Mouse (Mus musculus): Measurements from ENCODE around the gene 4921536K21Rik. TPM values are rescaled to one million over a fixed set of nuclear protein-coding genes. Genes with fewer than 3 reads are reported as not detected.

The 4921536K21Rik gene
- total and polyA plus RNA-seq, 3 experiments: 0.08 to 0.40 TPM; not detected in 1

DNA sequence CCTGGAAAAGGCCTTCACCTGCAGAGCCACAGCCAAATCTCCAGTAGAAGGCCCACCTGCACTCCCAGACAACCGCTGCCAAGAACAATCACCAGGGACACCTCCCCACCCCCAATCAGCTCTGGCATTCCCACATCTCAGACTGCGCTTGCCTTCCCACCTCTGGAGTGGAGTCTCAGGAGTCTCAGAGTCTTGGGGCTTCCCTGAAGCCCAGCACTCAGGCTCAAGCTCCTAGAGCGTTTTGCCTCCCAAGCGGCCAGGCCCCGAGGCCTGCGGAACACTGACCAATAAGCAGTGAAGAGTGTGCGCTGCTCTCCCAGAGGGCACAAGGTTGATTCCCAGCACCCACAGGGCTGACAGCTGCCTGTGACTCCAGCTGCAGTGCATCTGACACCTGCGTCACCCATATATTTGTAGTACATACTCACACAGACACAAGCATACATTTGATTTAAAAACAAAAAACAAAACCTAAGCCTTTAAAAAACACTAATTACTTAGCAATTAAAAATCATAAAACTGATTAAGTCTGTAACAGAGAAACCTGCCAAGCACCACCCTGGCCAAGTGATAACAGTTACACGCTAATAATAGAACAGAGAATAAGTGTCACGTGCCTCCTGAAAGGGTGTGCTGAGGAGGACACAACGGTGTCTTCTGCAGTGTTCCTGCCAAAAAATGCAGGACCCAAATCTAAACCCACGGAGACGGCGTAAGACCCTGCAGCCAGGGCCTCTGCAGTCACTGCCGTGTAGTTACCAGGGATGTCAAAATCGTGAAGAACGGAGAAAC, 50.8 kb downstream of the 4921536K21Rik start (continued):
- TF ChIP-seq TAL1 (IDR thresholded peaks at IDR 0.05; ENCODE audit: low read length) (no peak), POLR2AphosphoS2 (IDR thresholded peaks at IDR 0.05; ENCODE audit: low read length) (no peak), ELF1 (IDR thresholded peaks at IDR 0.05; ENCODE audit: low read depth, low read length) (no peak), CTCF (IDR thresholded peaks at IDR 0.05 in 2 of 3, conservative IDR thresholded peaks at IDR 0.05 in 1 of 3; ENCODE audit: control insufficient read depth in 1 of 3, insufficient read depth in 1 of 3, low read depth in 2 of 3, low read length in 3 of 3, poor library complexity in 1 of 3, severe bottlenecking in 1 of 3) (no peak), MAFK (IDR thresholded peaks at IDR 0.05; ENCODE audit: borderline replicate concordance, low read depth, low read length) (no peak), MXI1 (IDR thresholded peaks at IDR 0.05; ENCODE audit: low read depth, low read length) (no peak)

Other genes with a start within 250 kb of the 4921536K21Rik start
- gene Morc2a, start 245.9 kb downstream of the 4921536K21Rik start, total RNA-seq (2012; rRNA removed): 12.8 and 14.7 TPM in 2 replicates
- 10 to 100 TPM; 23.4 to 25.6 TPM for gene Morc2a, start 245.9 kb downstream of the 4921536K21Rik start, polyA plus RNA-seq (2012; ENCODE audit: insufficient read depth in 1 of 2, insufficient read length in 2 of 2, low read depth in 1 of 2, low replicate concordance in 2 of 2, missing spikeins in 1 of 2)
- not detected in 2 replicates for gene Osbp2, start 31.2 kb downstream of the 4921536K21Rik start, total RNA-seq (2012; rRNA removed)
- gene Osbp2, start 31.2 kb downstream of the 4921536K21Rik start, polyA plus RNA-seq (2012; ENCODE audit: insufficient read depth in 1 of 2, insufficient read length in 2 of 2, low read depth in 1 of 2, low replicate concordance in 2 of 2, missing spikeins in 1 of 2): under 1 TPM in 1 of 2 experiments, not detected in 1; 0.04 TPM
- gene Dusp18, start 142 bp upstream of the 4921536K21Rik start, total RNA-seq (2012; rRNA removed): 0.81 and 0.92 TPM in 2 replicates
- 1 to 10 TPM in 1 of 2 experiments, not detected in 1; 2.2 TPM for gene Dusp18, start 142 bp upstream of the 4921536K21Rik start, polyA plus RNA-seq (2012; ENCODE audit: insufficient read depth in 1 of 2, insufficient read length in 2 of 2, low read depth in 1 of 2, low replicate concordance in 2 of 2, missing spikeins in 1 of 2)
- 12.1 and 13.4 TPM in 2 replicates for gene Slc35e4, start 19.6 kb upstream of the 4921536K21Rik start, total RNA-seq (2012; rRNA removed)
- gene Slc35e4, start 19.6 kb upstream of the 4921536K21Rik start, polyA plus RNA-seq (2012; ENCODE audit: insufficient read depth in 1 of 2, insufficient read length in 2 of 2, low read depth in 1 of 2, low replicate concordance in 2 of 2, missing spikeins in 1 of 2): 10 to 100 TPM in 1 of 2 experiments, not detected in 1; 14.0 TPM
- 11.4 and 14.1 TPM in 2 replicates for gene Tcn2, start 37.1 kb upstream of the 4921536K21Rik start, total RNA-seq (2012; rRNA removed)
- 10 to 100 TPM in 1 of 2 experiments, not detected in 1; 16.0 TPM for gene Tcn2, start 37.1 kb upstream of the 4921536K21Rik start, polyA plus RNA-seq (2012; ENCODE audit: insufficient read depth in 1 of 2, insufficient read length in 2 of 2, low read depth in 1 of 2, low replicate concordance in 2 of 2, missing spikeins in 1 of 2)
- 224 and 240 TPM in 2 replicates for gene Pes1, start 68.9 kb upstream of the 4921536K21Rik start, total RNA-seq (2012; rRNA removed)
- 100 to 1,000 TPM; 301 to 498 TPM for gene Pes1, start 68.9 kb upstream of the 4921536K21Rik start, polyA plus RNA-seq (2012; ENCODE audit: insufficient read depth in 1 of 2, insufficient read length in 2 of 2, low read depth in 1 of 2, low replicate concordance in 2 of 2, missing spikeins in 1 of 2)
- gene 4930556J24Rik, start 81.7 kb upstream of the 4921536K21Rik start, total RNA-seq (2012; rRNA removed): 0.31 and 0.39 TPM in 2 replicates
- gene 4930556J24Rik, start 81.7 kb upstream of the 4921536K21Rik start, polyA plus RNA-seq (2012; ENCODE audit: insufficient read depth in 1 of 2, insufficient read length in 2 of 2, low read depth in 1 of 2, low replicate concordance in 2 of 2, missing spikeins in 1 of 2): under 1 TPM in 1 of 2 experiments, not detected in 1; 0.47 TPM
- gene Gal3st1, start 88.5 kb upstream of the 4921536K21Rik start, total RNA-seq (2012; rRNA removed): 0.12 and 0.20 TPM in 2 replicates
- gene Gal3st1, start 88.5 kb upstream of the 4921536K21Rik start, polyA plus RNA-seq (2012; ENCODE audit: insufficient read depth in 1 of 2, insufficient read length in 2 of 2, low read depth in 1 of 2, low replicate concordance in 2 of 2, missing spikeins in 1 of 2): under 1 TPM in 1 of 2 experiments, not detected in 1; 0.07 TPM
- gene Sec14l4, start 136.4 kb upstream of the 4921536K21Rik start, total RNA-seq (2012; rRNA removed): not detected in 2 replicates
- gene Sec14l4, start 136.4 kb upstream of the 4921536K21Rik start, polyA plus RNA-seq (2012; ENCODE audit: insufficient read depth in 1 of 2, insufficient read length in 2 of 2, low read depth in 1 of 2, low replicate concordance in 2 of 2, missing spikeins in 1 of 2): not detected
- not detected in 2 replicates for gene Sec14l3, start 169.7 kb upstream of the 4921536K21Rik start, total RNA-seq (2012; rRNA removed)
- gene Sec14l3, start 169.7 kb upstream of the 4921536K21Rik start, polyA plus RNA-seq (2012; ENCODE audit: insufficient read depth in 1 of 2, insufficient read length in 2 of 2, low read depth in 1 of 2, low replicate concordance in 2 of 2, missing spikeins in 1 of 2): not detected
- gene Mtfp1, start 200.3 kb upstream of the 4921536K21Rik start, total RNA-seq (2012; rRNA removed): 71.4 and 84.8 TPM in 2 replicates
- 10 to 100 TPM in 1 of 2 experiments, not detected in 1; 70.5 TPM for gene Mtfp1, start 200.3 kb upstream of the 4921536K21Rik start, polyA plus RNA-seq (2012; ENCODE audit: insufficient read depth in 1 of 2, insufficient read length in 2 of 2, low read depth in 1 of 2, low replicate concordance in 2 of 2, missing spikeins in 1 of 2)
- gene Sec14l2, start 228.3 kb upstream of the 4921536K21Rik start, total RNA-seq (2012; rRNA removed): 22.6 and 40.1 TPM in 2 replicates
- 10 to 100 TPM in 1 of 2 experiments, not detected in 1; 15.5 TPM for gene Sec14l2, start 228.3 kb upstream of the 4921536K21Rik start, polyA plus RNA-seq (2012; ENCODE audit: insufficient read depth in 1 of 2, insufficient read length in 2 of 2, low read depth in 1 of 2, low replicate concordance in 2 of 2, missing spikeins in 1 of 2)
- gene Rnf215, start 240.1 kb upstream of the 4921536K21Rik start, total RNA-seq (2012; rRNA removed): 10.1 and 11.3 TPM in 2 replicates
- gene Rnf215, start 240.1 kb upstream of the 4921536K21Rik start, polyA plus RNA-seq (2012; ENCODE audit: insufficient read depth in 1 of 2, insufficient read length in 2 of 2, low read depth in 1 of 2, low replicate concordance in 2 of 2, missing spikeins in 1 of 2): 10 to 100 TPM in 1 of 2 experiments, not detected in 1; 13.2 TPM

Measured in MEL (cell line).